Mouse (Mus musculus): ENCODE data around the gene Matn1. TPM values are rescaled to one million over a fixed set of nuclear protein-coding genes. Genes with fewer than 3 reads are reported as not detected.

Matn1 gene
- polyA plus RNA-seq (2015; fragmentation: Nextera tagmentation; extraction: Ambion mirVana): 0.06 TPM in 1 of 2 replicates, not detected in the other

DNA sequence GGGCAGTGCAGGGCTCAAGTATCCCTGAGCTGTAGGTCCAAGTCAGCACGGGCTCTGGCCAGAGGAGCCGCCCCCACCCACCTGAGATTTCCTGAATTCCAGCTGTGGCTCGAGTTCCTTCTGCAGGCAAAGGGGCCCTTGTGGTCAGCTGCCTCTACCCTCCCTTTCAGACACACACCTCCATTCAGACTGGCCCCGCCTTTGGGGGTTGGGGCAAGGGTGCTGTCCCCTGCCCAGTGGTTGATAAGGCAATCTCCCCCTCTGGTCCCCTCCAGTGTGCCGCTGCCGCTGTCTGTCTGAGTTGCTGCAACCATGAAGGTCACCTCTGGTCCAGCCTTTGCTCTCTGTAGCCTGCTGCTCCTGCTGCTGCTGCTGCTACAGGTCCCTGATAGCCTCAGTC is at the start of gene Matn1:
Gene Matn1, plus strand, starts transcription at position 274 of the 400 bp plus-strand sequence.
- Histone ChIP-seq H3K27me3 (replicated peaks) (no peaks in the 10 kb centered on the region; the same call in 1 of the 2 replicates), H3K4me2 (no peak within 1 kb of the TSS), H3K27ac (no peak within 1 kb of the TSS), H3K9me3 (no peaks in the 10 kb centered on the region), H3K4me1 (no peaks in the 10 kb centered on the region), H3K36me3 (no peaks in the 10 kb centered on the region), H3K9ac (no peak within 1 kb of the TSS), H3K4me3 (replicated peaks) (no peak within 1 kb of the TSS)
- WGBS: 36% methylated on average over 6 of the region's 6 CpGs
- ATAC-seq (ENCODE audit: insufficient read depth, low FRiP score, low read depth): no peak

GRCm38 (mm10) chr4:130895701-130896100 is 48.5 kb upstream of the Matn1 start:
- ATAC-seq (ENCODE audit: insufficient read depth, low FRiP score, low read depth): no peak

DNA sequence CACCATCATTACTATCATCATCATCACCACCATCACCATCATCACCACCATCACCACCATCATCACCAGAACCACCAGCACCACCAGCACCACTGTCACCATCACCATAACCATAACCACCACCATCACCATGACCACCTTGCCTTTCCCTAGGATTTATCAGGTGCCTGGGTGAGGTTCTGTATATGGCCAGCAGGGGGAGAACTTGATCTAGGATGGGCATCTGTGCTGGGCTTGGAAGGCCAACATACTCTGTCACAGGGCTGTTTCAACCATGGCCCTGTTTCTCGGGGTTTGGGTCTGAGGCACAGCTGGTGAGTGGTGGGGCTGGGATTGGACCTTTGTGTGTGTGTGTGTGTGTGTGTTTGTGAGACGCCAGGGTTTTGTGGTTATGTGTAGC is 47.8 kb upstream of the Matn1 start:
- no peaks in the 10 kb centered on the region for H3K27me3 ChIP-seq (replicated peaks)

More at GRCm38 (mm10) chr4:130895701-130896100, 48.5 kb upstream of the Matn1 start:
- Histone ChIP-seq H3K4me1 (0 out of 2 replicates have a peak, but pooled peaks cover 3% of the 10 kb centered on the region), H3K9me3 (no peaks in the 10 kb centered on the region), H3K4me3 (replicated peaks) (no peak overlapping the region), H3K27ac (peak overlapping the region; percentile 67), H3K4me2 (no peak overlapping the region), H3K27me3 (replicated peaks) (no peaks in the 10 kb centered on the region), H3K36me3 (no peaks in the 10 kb centered on the region), H3K9ac (no peak overlapping the region)
- WGBS: 44% methylated on average over 6 of the region's 6 CpGs

DNA sequence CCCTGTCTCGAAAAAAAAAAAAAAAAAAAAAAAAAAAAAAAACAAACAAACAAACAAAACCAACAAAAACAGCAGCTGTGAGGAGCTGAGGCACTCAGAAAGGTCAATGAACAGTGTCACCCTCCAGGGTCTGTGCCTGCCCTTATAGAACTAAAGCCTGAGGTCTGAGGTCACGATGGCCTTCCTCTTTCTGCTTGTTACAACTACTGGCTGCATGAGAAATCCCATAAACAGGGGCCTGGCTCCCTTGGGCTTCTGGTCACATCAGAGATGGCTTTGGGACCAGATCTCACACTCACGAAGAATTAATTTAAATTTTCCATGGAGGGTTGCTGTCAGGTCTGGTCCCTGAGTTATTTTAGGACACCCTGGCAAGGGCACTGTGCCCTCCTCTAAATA is 44.8 kb upstream of the Matn1 start:
- Histone ChIP-seq H3K4me3 (replicated peaks) (no peak overlapping the region), H3K9ac (no peak overlapping the region), H3K4me2 (no peak overlapping the region), H3K9me3 (no peaks in the 10 kb centered on the region), H3K4me1 (peaks cover 7% of the 10 kb centered on the region; the same call in 1 of the 2 replicates), H3K36me3 (no peaks in the 10 kb centered on the region), H3K27ac (no peak overlapping the region), H3K27me3 (replicated peaks) (no peaks in the 10 kb centered on the region)
- 62% methylated on average over 3 of the region's 3 CpGs for WGBS
- no peak for ATAC-seq (ENCODE audit: insufficient read depth, low FRiP score, low read depth)

More for the DNA sequence above, 47.8 kb upstream of the Matn1 start:
- Histone ChIP-seq H3K4me3 (replicated peaks) (no peak overlapping the region), H3K4me2 (no peak overlapping the region), H3K27ac (no peak overlapping the region), H3K36me3 (no peaks in the 10 kb centered on the region), H3K9ac (no peak overlapping the region), H3K9me3 (no peaks in the 10 kb centered on the region), H3K4me1 (0 out of 2 replicates have a peak, but pooled peaks cover 3% of the 10 kb centered on the region)
- 79% methylated on average over 2 of the region's 2 CpGs for WGBS
- peak; percentile 20; the same call in 1 of the 2 replicates for ATAC-seq (ENCODE audit: insufficient read depth, low FRiP score, low read depth)

- Histone ChIP-seq H3K27me3 (replicated peaks) (no peaks in the 10 kb centered on the region), H3K9ac (no peak overlapping the region), H3K4me2 (no peak overlapping the region), H3K9me3 (no peaks in the 10 kb centered on the region), H3K27ac (no peak overlapping the region), H3K36me3 (no peaks in the 10 kb centered on the region), H3K4me1 (peaks cover 7% of the 10 kb centered on the region; the same call in 1 of the 2 replicates), H3K4me3 (replicated peaks) (no peak overlapping the region)
- 71% methylated on average over 6 of the region's 6 CpGs for WGBS
- ATAC-seq (ENCODE audit: insufficient read depth, low FRiP score, low read depth): no peak
These were observed 44.3 kb upstream of the Matn1 start for GRCm38 (mm10) chr4:130899782-130900427.

- Histone ChIP-seq H3K9me3 (no peaks in the 10 kb centered on the region), H3K4me1 (peaks cover 7% of the 10 kb centered on the region; the same call in 1 of the 2 replicates), H3K4me2 (no peak overlapping the region), H3K27ac (no peak overlapping the region), H3K4me3 (replicated peaks) (no peak overlapping the region), H3K36me3 (no peaks in the 10 kb centered on the region), H3K9ac (no peak overlapping the region), H3K27me3 (replicated peaks) (no peaks in the 10 kb centered on the region)
- WGBS: 46% methylated on average over 7 of the region's 7 CpGs
- no peak for ATAC-seq (ENCODE audit: insufficient read depth, low FRiP score, low read depth)
These were observed 43.4 kb upstream of the Matn1 start for GRCm38 (mm10) chr4:130900746-130901145.

DNA sequence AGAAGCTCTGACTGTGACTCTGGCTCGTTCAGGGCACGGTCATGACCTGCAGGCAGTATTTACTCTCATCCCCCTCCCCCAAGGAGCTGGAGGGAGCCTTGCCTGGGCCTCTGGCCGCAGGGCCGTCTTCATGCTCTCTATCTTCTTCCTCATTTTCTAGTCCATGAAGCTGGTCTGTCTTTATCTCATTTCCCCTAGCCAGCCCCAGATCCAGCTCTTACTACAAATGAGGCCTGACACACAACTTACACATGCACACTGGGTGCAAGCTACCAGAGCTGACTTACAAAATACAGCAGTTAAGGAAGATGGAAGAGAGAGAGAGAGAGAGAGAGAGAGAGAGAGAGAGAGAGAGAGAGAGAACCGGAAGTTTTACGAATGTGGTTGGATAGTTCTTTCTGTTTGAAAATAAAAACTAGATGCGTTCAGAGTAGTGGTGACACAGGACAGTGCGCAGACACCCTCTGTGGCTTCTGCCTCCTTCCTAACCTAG is 41.9 kb upstream of the Matn1 start:
- no peak for ATAC-seq (ENCODE audit: insufficient read depth, low FRiP score, low read depth)
- H3K27ac ChIP-seq: no peak overlapping the region
- no peak overlapping the region for H3K4me3 ChIP-seq (replicated peaks)
- no peaks in the 10 kb centered on the region for H3K9me3 ChIP-seq
- WGBS: 46% methylated on average over 8 of the region's 8 CpGs
- no peak overlapping the region for H3K4me2 ChIP-seq
- H3K9ac ChIP-seq: no peak overlapping the region
- no peaks in the 10 kb centered on the region for H3K36me3 ChIP-seq
- no peaks in the 10 kb centered on the region for H3K27me3 ChIP-seq (replicated peaks)
- H3K4me1 ChIP-seq: peaks cover 7% of the 10 kb centered on the region; the same call in 1 of the 2 replicates

DNA sequence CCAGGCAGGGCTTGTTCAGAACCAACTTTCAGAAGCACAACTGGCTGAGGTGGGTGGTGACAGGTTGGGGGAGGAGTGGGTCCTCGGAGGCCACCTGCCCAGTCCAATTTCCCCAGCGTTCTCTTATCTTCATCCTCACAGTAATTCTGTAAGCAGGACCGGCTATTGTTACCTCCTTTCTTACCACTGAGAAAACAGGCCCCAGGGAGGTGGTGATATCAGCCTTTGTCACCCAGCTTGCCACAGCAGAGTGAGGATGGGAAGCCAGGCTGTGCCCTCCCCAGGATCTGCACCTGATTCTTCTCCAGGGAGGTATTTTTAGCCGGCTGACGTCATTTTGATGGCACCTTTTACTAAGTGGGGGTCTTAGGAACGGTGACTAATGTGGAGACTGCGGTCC is 39.2 kb upstream of the Matn1 start:
- Histone ChIP-seq H3K36me3 (no peaks in the 10 kb centered on the region), H3K9me3 (no peaks in the 10 kb centered on the region), H3K4me2 (no peak overlapping the region), H3K9ac (no peak overlapping the region), H3K27ac (no peak overlapping the region), H3K4me3 (replicated peaks) (no peak overlapping the region), H3K4me1 (peaks cover 4% of the 10 kb centered on the region; the same call in 1 of the 2 replicates), H3K27me3 (replicated peaks) (no peaks in the 10 kb centered on the region)
- WGBS: 64% methylated on average over 7 of the region's 7 CpGs
- ATAC-seq (ENCODE audit: insufficient read depth, low FRiP score, low read depth): no peak

DNA sequence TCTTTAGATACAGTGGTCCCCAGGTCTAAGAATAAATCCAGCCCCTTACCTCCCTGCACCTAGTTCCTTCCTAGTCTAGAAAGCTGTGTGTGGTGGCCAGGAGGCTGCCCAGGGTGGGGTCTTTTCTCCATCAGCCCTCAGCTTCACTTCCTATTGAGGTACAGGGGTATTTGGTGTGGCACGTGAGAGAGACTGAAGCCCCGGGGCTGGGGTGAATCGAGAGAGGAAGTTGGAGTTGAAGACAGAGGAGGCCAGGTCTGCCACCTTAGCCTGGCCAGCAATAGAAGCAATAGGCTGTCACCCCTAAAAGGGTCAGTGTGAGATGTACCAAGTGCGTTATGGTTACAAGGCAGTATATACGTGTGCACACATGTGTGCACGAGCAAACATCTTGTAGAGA is 38.3 kb upstream of the Matn1 start:
- ATAC-seq (ENCODE audit: insufficient read depth, low FRiP score, low read depth): no peak
- H3K4me1 ChIP-seq: peaks cover 4% of the 10 kb centered on the region; the same call in 1 of the 2 replicates
- no peak overlapping the region for H3K4me2 ChIP-seq
- WGBS: 69% methylated on average over 6 of the region's 6 CpGs
- H3K9ac ChIP-seq: no peak overlapping the region
- no peak overlapping the region for H3K27ac ChIP-seq
- H3K4me3 ChIP-seq (replicated peaks): no peak overlapping the region
- H3K36me3 ChIP-seq: no peaks in the 10 kb centered on the region
- no peaks in the 10 kb centered on the region for H3K27me3 ChIP-seq (replicated peaks)
- H3K9me3 ChIP-seq: no peaks in the 10 kb centered on the region

- ATAC-seq (ENCODE audit: insufficient read depth, low FRiP score, low read depth): no peak
- WGBS: 38% methylated on average over 8 of the region's 8 CpGs
These were observed 37.9 kb upstream of the Matn1 start for GRCm38 (mm10) chr4:130906296-130906695.

GRCm38 (mm10) chr4:130907200-130908069 is 36.8 kb upstream of the Matn1 start:
- no peak overlapping the region for H3K27ac ChIP-seq
- no peak for ATAC-seq (ENCODE audit: insufficient read depth, low FRiP score, low read depth)
- no peaks in the 10 kb centered on the region for H3K4me1 ChIP-seq
- no peaks in the 10 kb centered on the region for H3K9me3 ChIP-seq
- no peak overlapping the region for H3K9ac ChIP-seq
- WGBS: 78% methylated on average over 19 of the region's 19 CpGs
- no peak overlapping the region for H3K4me3 ChIP-seq (replicated peaks)
- H3K4me2 ChIP-seq: no peak overlapping the region
- H3K36me3 ChIP-seq: no peaks in the 10 kb centered on the region
- no peaks in the 10 kb centered on the region for H3K27me3 ChIP-seq (replicated peaks)

More at GRCm38 (mm10) chr4:130906296-130906695, 37.9 kb upstream of the Matn1 start:
- Histone ChIP-seq H3K36me3 (no peaks in the 10 kb centered on the region), H3K9me3 (no peaks in the 10 kb centered on the region), H3K27me3 (replicated peaks) (no peaks in the 10 kb centered on the region), H3K4me3 (replicated peaks) (no peak overlapping the region), H3K4me1 (peaks cover 4% of the 10 kb centered on the region; the same call in 1 of the 2 replicates), H3K4me2 (no peak overlapping the region), H3K9ac (no peak overlapping the region), H3K27ac (no peak overlapping the region)

DNA sequence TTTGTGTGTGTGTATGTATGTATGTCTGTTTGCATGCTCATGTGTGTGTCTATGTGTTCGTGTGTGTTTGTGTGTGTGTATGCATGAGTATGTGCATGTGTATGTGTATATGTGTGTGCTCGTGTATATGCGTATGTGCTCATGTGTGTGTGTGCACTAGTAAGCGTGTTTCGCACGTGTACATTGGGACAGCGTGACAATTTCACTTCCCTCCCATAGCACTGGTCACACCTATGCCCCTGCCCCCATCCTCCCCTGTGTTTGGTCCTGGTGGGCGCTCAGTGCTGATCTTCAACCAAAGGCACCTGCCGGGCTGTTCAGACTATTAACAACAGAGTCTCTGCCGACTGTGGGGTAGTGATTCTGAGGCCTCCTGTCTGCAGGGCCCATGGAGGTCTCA is 36.1 kb upstream of the Matn1 start:
- Histone ChIP-seq H3K27ac (no peak overlapping the region), H3K9me3 (no peaks in the 10 kb centered on the region), H3K4me2 (no peak overlapping the region), H3K4me3 (replicated peaks) (no peak overlapping the region), H3K27me3 (replicated peaks) (no peaks in the 10 kb centered on the region), H3K36me3 (no peaks in the 10 kb centered on the region), H3K9ac (no peak overlapping the region), H3K4me1 (no peaks in the 10 kb centered on the region)
- no peak for ATAC-seq (ENCODE audit: insufficient read depth, low FRiP score, low read depth)
- WGBS: 91% methylated on average over 10 of the region's 10 CpGs
